Mouse (Mus musculus) spleen, adult 2 months (tissue): ENCODE data around the gene Slain2. TPM values are rescaled to one million over a fixed set of nuclear protein-coding genes. Genes with fewer than 3 reads are reported as not detected.

Source experiments
- DNase-seq, 2 experiments: peaks; one replicate each; pipeline versions ENCODE4 v3.0.0 to v3.0.0-alpha.2; 2012 to 2021; ENCODE audit warnings: low spot score in 2 of 2, low read depth in 1 of 2
- H3K27ac ChIP-seq: fragments of 200-500 bp; 2 replicates; pipeline ENCODE4 v1.5.1; 2012; ENCODE audit warnings: low read length, inconsistent platforms; ENCODE audit not compliant: insufficient read depth
- H3K27me3 ChIP-seq: fragments of 200-500 bp; 2 replicates; pipeline ENCODE4 v1.6.1; 2012; ENCODE audit warnings: mild to moderate bottlenecking, moderate library complexity, low read length, inconsistent platforms; ENCODE audit not compliant: control insufficient read depth, insufficient read depth
- H3K36me3 ChIP-seq: fragments of 200-500 bp; 2 replicates; pipeline ENCODE4 v1.6.1; 2012; ENCODE audit warnings: mild to moderate bottlenecking, low read length, inconsistent platforms; ENCODE audit not compliant: control insufficient read depth, insufficient read depth
- H3K4me1 ChIP-seq: fragments of 200-500 bp; 2 replicates; pipeline ENCODE4 v1.6.1; 2011; ENCODE audit warnings: inconsistent platforms; ENCODE audit not compliant: control insufficient read depth, insufficient read depth, insufficient read length
- H3K4me3 ChIP-seq: fragments of 200-500 bp; 2 replicates; pipeline ENCODE4 v1.5.1; 2011; ENCODE audit warnings: mild to moderate bottlenecking, inconsistent platforms; ENCODE audit not compliant: insufficient read depth, insufficient read length; ENCODE audit errors: extremely low read depth
- CTCF ChIP-seq: fragments of 200-500 bp; IDR thresholded peaks from 2 replicates; pipeline ENCODE4 v1.5.1; 2011; ENCODE audit warnings: mild to moderate bottlenecking, inconsistent platforms; ENCODE audit not compliant: insufficient read depth, insufficient read length, insufficient replicate concordance; ENCODE audit errors: extremely low read depth
- POLR2A ChIP-seq: fragments of 200-500 bp; IDR thresholded peaks from 2 replicates; pipeline ENCODE4 v1.6.1; 2011; ENCODE audit warnings: low read depth, low read length, inconsistent platforms
- WGBS: fragments of 180-500 bp; shearing (Covaris S2); methylation state at CpG from one replicate; pipeline ENCODE4 v1.1.7; 2018; 5-methylcytosine and 5-hydroxymethylcytosine counted together
- polyA plus RNA-seq: library from polyadenylated mRNA; depleted of rRNA; stranded (reverse); fragments of >200 nt; gene quantifications from 2 replicates; pipeline ENCODE4 v1.2.3, GENCODE M21; 2012

The Slain2 gene
- polyA plus RNA-seq, 1 experiment, result 10.8 TPM

- no peaks in the 10 kb centered on the region for H3K36me3 ChIP-seq
- TF ChIP-seq POLR2A (no peak), CTCF (no peak)
- H3K27ac ChIP-seq, result no peak overlapping the region
- H3K27me3 ChIP-seq, result no peaks in the 10 kb centered on the region; the same call in 1 of the 2 replicates
- WGBS, result 68% methylated on average over 8 of the region's 8 CpGs
- H3K4me1 ChIP-seq, result no peaks in the 10 kb centered on the region
- H3K4me3 ChIP-seq, result no peak overlapping the region
- DNase-seq, result no peak
These were observed 5.7 kb upstream of the Slain2 start for GRCm38 (mm10) chr5:72908324-72908936.

- 36% methylated on average over 4 of the region's 4 CpGs for WGBS
- TF ChIP-seq CTCF, result no peak
- TF ChIP-seq POLR2A, result no peak
These were observed 4.7 kb upstream of the Slain2 start for GRCm38 (mm10) chr5:72909363-72909762.

GRCm38 (mm10) chr5:72910373-72910772, 3.7 kb upstream of the Slain2 start:
- Histone ChIP-seq H3K27me3 (no peaks in the 10 kb centered on the region; the same call in 1 of the 2 replicates), H3K4me3 (no peak overlapping the region), H3K4me1 (no peaks in the 10 kb centered on the region; the same call in 1 of the 2 replicates), H3K27ac (no peak overlapping the region), H3K36me3 (no peaks in the 10 kb centered on the region)
- WGBS, result 93% methylated on average over 1 of the region's 1 CpGs
- no peak for DNase-seq
- no peak for TF ChIP-seq POLR2A
- TF ChIP-seq CTCF, result no peak

More at GRCm38 (mm10) chr5:72909363-72909762, 4.7 kb upstream of the Slain2 start:
- H3K36me3 ChIP-seq, result no peaks in the 10 kb centered on the region
- H3K4me1 ChIP-seq, result no peaks in the 10 kb centered on the region
- no peak overlapping the region for H3K27ac ChIP-seq
- no peak overlapping the region for H3K4me3 ChIP-seq
- no peaks in the 10 kb centered on the region; the same call in 1 of the 2 replicates for H3K27me3 ChIP-seq
- no peak for DNase-seq

- no peaks in the 10 kb centered on the region for H3K36me3 ChIP-seq
- H3K4me1 ChIP-seq, result peaks cover 3% of the 10 kb centered on the region; the same call in 1 of the 2 replicates
- H3K27ac ChIP-seq, result no peak overlapping the region
- WGBS, result 94% methylated on average over 3 of the region's 3 CpGs
- no peak for TF ChIP-seq CTCF
- TF ChIP-seq POLR2A, result no peak
- DNase-seq, result no peak
- no peaks in the 10 kb centered on the region; the same call in 1 of the 2 replicates for H3K27me3 ChIP-seq
- no peak overlapping the region for H3K4me3 ChIP-seq
These were observed 2.8 kb upstream of the Slain2 start for GRCm38 (mm10) chr5:72911284-72911683.

- DNase-seq, result peak in 1 of 2 experiments; percentile 42
- WGBS, result under 1% methylated on average over 62 of the region's 66 CpGs
- Histone ChIP-seq H3K27ac (peak overlapping the region; percentile 95), H3K4me1 (peaks cover 10% of the 10 kb centered on the region; the same call in 1 of the 2 replicates), H3K27me3 (no peaks in the 10 kb centered on the region; the same call in 1 of the 2 replicates), H3K36me3 (no peaks in the 10 kb centered on the region), H3K4me3 (peak overlapping the region; percentile 99)
- TF ChIP-seq POLR2A (no peak), CTCF (no peak)
These were observed 793 bp downstream of the Slain2 start for GRCm38 (mm10) chr5:72914633-72915561.

- no peaks in the 10 kb centered on the region; the same call in 1 of the 2 replicates for H3K27me3 ChIP-seq
- DNase-seq, result no peak
- peaks cover 10% of the 10 kb centered on the region; the same call in 1 of the 2 replicates for H3K4me1 ChIP-seq
- TF ChIP-seq CTCF (no peak), POLR2A (no peak)
- H3K27ac ChIP-seq, result peak overlapping the region; percentile 47
- WGBS, result 82% methylated on average over 4 of the region's 4 CpGs
- H3K4me3 ChIP-seq, result 0 out of 2 replicates have a peak overlapping the region, but pooled peaks have one; percentile 99
- no peaks in the 10 kb centered on the region for H3K36me3 ChIP-seq
These were observed 1.9 kb downstream of the Slain2 start for GRCm38 (mm10) chr5:72916048-72916447.
